Mouse (Mus musculus): ENCODE results near the gene Tspan32. TPM values are rescaled to one million over a fixed set of nuclear protein-coding genes. Genes with fewer than 3 reads are reported as not detected.

Tspan32 gene
- polyA plus RNA-seq, 1 experiment from 2014 or later = 106 TPM

GRCm38 (mm10) chr7:142995630-142996338, 9.1 kb upstream of the Tspan32 start:
- 46% methylated on average over 3 of the region's 3 CpGs for WGBS (ENCODE audit: insufficient replicate concordance)
- Histone ChIP-seq H3K27ac (peak overlapping the region; percentile 89), H3K9me3 (replicated peaks) (no peaks in the 10 kb centered on the region), H3K4me3 (peak overlapping the region; percentile 14; the same call in 1 of the 2 replicates), H3K4me1 (peaks cover 43% of the 10 kb centered on the region), H3K9ac (peak overlapping the region; percentile 68), H3K27me3 (replicated peaks) (peaks cover 16% of the 10 kb centered on the region; the same call in 1 of the 2 replicates), H3K4me2 (peak overlapping the region; percentile 59), H3K36me3 (no peaks in the 10 kb centered on the region)
- peak; percentile 99 for ATAC-seq

- Histone ChIP-seq H3K9me3 (replicated peaks) (no peaks in the 10 kb centered on the region), H3K36me3 (no peaks in the 10 kb centered on the region), H3K4me1 (peaks cover 48% of the 10 kb centered on the region), H3K4me3 (no peak overlapping the region), H3K4me2 (peak overlapping the region; percentile 59), H3K27me3 (replicated peaks) (0 out of 2 replicates have a peak, but pooled peaks cover 6% of the 10 kb centered on the region), H3K27ac (peak overlapping the region; percentile 89), H3K9ac (peak overlapping the region; percentile 68; the same call in 1 of the 2 replicates)
- 77% methylated on average over 2 of the region's 2 CpGs for WGBS (ENCODE audit: insufficient replicate concordance)
- peak; percentile 49 for ATAC-seq
Observed at GRCm38 (mm10) chr7:142996998-142997397, 7.8 kb upstream of the Tspan32 start.

DNA sequence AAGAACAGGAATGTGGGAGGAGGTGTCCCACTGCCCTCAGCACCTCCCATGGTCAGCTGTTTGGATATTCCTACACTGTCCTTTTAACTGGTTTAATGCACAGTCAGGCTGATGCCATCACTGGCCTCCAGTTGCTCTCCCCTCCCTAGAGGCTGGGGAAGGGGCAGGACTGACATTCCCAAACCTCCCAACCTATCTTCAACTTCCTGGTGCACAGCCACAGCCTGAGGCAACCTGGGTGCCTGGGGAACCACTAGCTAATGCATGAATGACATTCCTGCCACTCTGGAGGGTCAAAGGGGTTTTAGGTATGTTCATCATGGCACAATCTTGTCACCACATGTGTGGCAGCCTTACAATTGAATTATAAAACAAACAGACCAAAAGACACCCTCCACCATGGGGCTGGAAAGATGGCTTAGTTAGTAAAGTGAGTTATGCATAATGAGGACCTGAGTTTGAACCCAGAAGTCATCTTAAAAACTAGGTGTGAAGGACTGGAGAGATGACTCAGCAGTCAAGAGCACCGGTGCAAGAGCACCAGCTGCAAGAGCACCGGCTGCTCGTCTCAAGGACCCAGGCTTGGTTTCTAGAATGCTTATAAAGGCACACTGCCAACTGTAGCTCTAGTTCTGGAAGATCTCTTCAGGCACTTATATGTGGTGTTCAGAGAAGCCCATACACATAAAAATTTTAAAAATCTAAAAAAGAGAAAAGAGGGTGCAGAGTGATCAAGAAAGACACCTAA, 7.3 kb upstream of the Tspan32 start:
- H3K36me3 ChIP-seq = no peaks in the 10 kb centered on the region
- H3K27ac ChIP-seq = peak overlapping the region; percentile 89
- no peaks in the 10 kb centered on the region for H3K9me3 ChIP-seq (replicated peaks)
- peak overlapping the region; percentile 68; the same call in 1 of the 2 replicates for H3K9ac ChIP-seq
- no peak overlapping the region for H3K4me3 ChIP-seq
- H3K4me2 ChIP-seq = peak overlapping the region; percentile 59
- WGBS (ENCODE audit: insufficient replicate concordance) = 25% methylated on average over 3 of the region's 3 CpGs
- H3K27me3 ChIP-seq (replicated peaks) = 0 out of 2 replicates have a peak, but pooled peaks cover 3% of the 10 kb centered on the region
- no peak; the same call in 1 of the 2 replicates for ATAC-seq
- H3K4me1 ChIP-seq = peaks cover 54% of the 10 kb centered on the region

GRCm38 (mm10) chr7:143002679-143003078, 2.2 kb upstream of the Tspan32 start:
- peak overlapping the region; percentile 100 for H3K27ac ChIP-seq
- H3K9ac ChIP-seq = peak overlapping the region; percentile 54; the same call in 1 of the 2 replicates
- H3K4me1 ChIP-seq = peaks cover 71% of the 10 kb centered on the region

GRCm38 (mm10) chr7:143005344-143006096, 674 bp downstream of the Tspan32 start:
- peaks cover 38% of the 10 kb centered on the region for H3K36me3 ChIP-seq
- ATAC-seq = peak; percentile 75
- no peaks in the 10 kb centered on the region for H3K9me3 ChIP-seq (replicated peaks)
- H3K4me2 ChIP-seq = peak overlapping the region; percentile 95
- H3K27me3 ChIP-seq (replicated peaks) = no peaks in the 10 kb centered on the region
- H3K4me3 ChIP-seq = peak overlapping the region; percentile 82
- 14% methylated on average over 6 of the region's 6 CpGs for WGBS (ENCODE audit: insufficient replicate concordance)
- peak overlapping the region; percentile 93 for H3K9ac ChIP-seq
- peak overlapping the region; percentile 100 for H3K27ac ChIP-seq
- peaks cover 87% of the 10 kb centered on the region for H3K4me1 ChIP-seq

More at GRCm38 (mm10) chr7:143002679-143003078, 2.2 kb upstream of the Tspan32 start:
- no peaks in the 10 kb centered on the region for H3K9me3 ChIP-seq (replicated peaks)
- H3K4me3 ChIP-seq = no peak overlapping the region
- WGBS (ENCODE audit: insufficient replicate concordance) = 15% methylated on average over 3 of the region's 3 CpGs
- no peak overlapping the region for H3K4me2 ChIP-seq
- no peak for ATAC-seq
- no peaks in the 10 kb centered on the region for H3K27me3 ChIP-seq (replicated peaks)
- peaks cover 10% of the 10 kb centered on the region for H3K36me3 ChIP-seq

DNA sequence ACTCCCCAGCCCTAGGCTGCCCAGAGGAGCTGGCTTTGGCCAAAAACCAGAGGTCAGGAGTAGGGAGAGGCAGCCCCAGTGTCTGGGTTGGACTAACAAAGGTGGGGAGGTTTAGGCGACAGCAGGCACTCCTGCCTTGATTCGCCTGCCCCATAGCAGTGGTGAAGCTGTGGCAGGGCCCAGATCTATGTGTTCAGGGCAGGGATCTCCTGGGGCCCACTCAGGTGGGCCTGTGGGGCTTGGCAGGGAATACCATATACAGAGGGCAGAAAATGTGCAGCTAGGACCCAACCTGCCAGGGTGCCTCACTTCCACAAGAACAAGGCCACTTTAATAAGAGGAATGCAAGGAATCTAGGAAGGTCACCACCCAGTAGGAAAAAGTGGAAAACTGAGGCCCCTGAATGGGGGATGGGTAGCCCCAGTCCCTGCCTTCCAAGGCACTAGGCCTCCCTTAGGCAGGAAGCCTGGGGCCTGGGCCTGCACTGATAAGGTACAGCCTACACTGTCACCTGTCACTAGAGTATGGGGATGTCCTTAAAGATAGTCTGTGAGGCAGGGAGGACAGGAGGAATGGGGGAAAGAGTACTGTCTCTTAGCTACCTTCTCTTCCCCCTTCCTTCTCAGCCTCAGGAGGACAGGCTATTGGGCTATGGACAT, 1.4 kb downstream of the Tspan32 start:
- H3K4me1 ChIP-seq = peaks cover 94% of the 10 kb centered on the region
- peaks cover 42% of the 10 kb centered on the region for H3K36me3 ChIP-seq
- peak overlapping the region; percentile 100 for H3K27ac ChIP-seq
- H3K4me2 ChIP-seq = peak overlapping the region; percentile 95
- peak overlapping the region; percentile 93 for H3K9ac ChIP-seq
- H3K27me3 ChIP-seq (replicated peaks) = no peaks in the 10 kb centered on the region
- 24% methylated on average over 2 of the region's 2 CpGs for WGBS (ENCODE audit: insufficient replicate concordance)
- no peaks in the 10 kb centered on the region for H3K9me3 ChIP-seq (replicated peaks)
- peak overlapping the region; percentile 82 for H3K4me3 ChIP-seq
- peak; percentile 84 for ATAC-seq

- peak overlapping the region; percentile 95 for H3K4me2 ChIP-seq
- peaks cover 97% of the 10 kb centered on the region for H3K4me1 ChIP-seq
- H3K27me3 ChIP-seq (replicated peaks) = no peaks in the 10 kb centered on the region
- H3K4me3 ChIP-seq = peak overlapping the region; percentile 82
- H3K9ac ChIP-seq = peak overlapping the region; percentile 93
- ATAC-seq = no peak
- H3K36me3 ChIP-seq = peaks cover 42% of the 10 kb centered on the region
- peak overlapping the region; percentile 100 for H3K27ac ChIP-seq
- WGBS (ENCODE audit: insufficient replicate concordance) = 22% methylated on average over 8 of the region's 8 CpGs
- H3K9me3 ChIP-seq (replicated peaks) = no peaks in the 10 kb centered on the region
Observed at GRCm38 (mm10) chr7:143006756-143007598, 2.1 kb downstream of the Tspan32 start.

DNA sequence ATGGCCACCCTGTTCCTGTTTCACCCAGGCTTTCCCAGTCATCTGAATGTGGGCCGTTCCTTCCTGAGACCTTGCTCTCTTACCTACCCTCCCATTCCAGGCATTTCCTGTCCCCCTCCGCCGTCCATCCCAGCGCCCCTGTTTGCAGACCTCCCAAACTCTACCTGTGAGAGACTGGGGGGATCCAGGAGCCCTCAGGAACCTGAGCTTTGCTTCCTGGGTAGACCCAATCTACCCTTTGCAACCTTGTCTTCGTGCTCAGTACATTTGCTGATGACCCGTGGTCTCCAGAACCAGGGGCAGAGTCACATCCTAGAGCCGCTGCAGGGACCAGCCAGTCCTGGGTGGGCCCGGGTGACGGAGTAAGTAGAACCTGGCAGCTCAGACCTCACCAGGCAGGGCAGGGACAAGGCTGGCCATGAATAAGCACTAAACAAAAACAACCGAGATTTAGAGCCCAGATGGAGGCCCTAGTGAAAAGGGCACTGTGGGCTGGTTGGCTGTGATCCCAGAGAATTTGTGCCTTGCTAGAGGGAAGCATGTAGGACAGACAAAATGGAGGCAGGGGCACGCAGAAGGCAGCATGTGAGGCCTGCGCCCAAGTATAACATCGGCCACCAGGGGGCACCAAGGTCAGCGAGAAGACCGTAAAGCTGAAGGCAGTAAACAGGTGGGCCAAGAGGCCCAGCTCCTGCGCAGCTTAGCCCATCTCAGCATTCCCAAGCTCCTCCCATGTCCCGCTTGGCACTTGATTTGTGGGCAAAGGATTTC, 2.9 kb downstream of the Tspan32 start:
- Histone ChIP-seq H3K4me2 (peak overlapping the region; percentile 95), H3K9me3 (replicated peaks) (no peaks in the 10 kb centered on the region), H3K9ac (peak overlapping the region; percentile 93), H3K4me3 (peak overlapping the region; percentile 82), H3K36me3 (peaks cover 42% of the 10 kb centered on the region), H3K4me1 (peaks cover 96% of the 10 kb centered on the region), H3K27ac (peak overlapping the region; percentile 100), H3K27me3 (replicated peaks) (no peaks in the 10 kb centered on the region)
- 11% methylated on average over 17 of the region's 17 CpGs for WGBS (ENCODE audit: insufficient replicate concordance)
- peak; percentile 39 for ATAC-seq

DNA sequence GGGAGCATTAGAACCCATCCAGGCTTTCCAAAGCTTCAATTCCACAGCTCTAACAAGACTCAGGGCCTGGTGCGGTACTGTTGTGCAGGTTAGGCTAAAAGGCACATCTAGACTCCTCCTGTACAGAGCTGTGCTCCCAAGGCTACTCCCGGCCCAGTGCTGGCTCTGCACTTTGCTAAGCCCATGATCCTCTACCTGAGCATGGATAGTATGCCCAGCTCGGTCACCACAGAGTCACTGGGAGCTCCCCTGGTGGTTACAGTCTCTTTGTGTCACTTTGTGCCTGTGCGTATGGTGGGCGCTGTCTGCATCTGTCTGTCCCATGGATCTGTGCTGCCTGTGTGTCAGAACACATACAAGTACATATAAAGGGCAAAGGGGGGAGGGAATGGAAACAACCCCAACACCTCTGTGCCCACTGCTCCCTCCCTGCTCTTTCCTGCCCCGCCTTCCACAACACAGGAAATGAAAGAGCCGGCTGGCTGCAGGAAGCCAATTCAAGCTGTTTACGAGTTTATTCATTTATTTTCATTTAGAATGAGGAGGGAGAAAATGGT, 3.6 kb downstream of the Tspan32 start:
- no peak for ATAC-seq

More for the DNA sequence above, 3.6 kb downstream of the Tspan32 start:
- H3K9ac ChIP-seq = peak overlapping the region; percentile 93
- WGBS (ENCODE audit: insufficient replicate concordance) = 28% methylated on average over 8 of the region's 8 CpGs
- peaks cover 96% of the 10 kb centered on the region for H3K4me1 ChIP-seq
- H3K4me2 ChIP-seq = peak overlapping the region; percentile 95
- H3K4me3 ChIP-seq = peak overlapping the region; percentile 82
- H3K9me3 ChIP-seq (replicated peaks) = no peaks in the 10 kb centered on the region
- peaks cover 42% of the 10 kb centered on the region for H3K36me3 ChIP-seq
- no peaks in the 10 kb centered on the region for H3K27me3 ChIP-seq (replicated peaks)
- H3K27ac ChIP-seq = peak overlapping the region; percentile 100

Measured in liver, embryonic 12.5 days (tissue).